ENCODE assay signal across 12 mouse cellular contexts in the genomic region with DNA sequence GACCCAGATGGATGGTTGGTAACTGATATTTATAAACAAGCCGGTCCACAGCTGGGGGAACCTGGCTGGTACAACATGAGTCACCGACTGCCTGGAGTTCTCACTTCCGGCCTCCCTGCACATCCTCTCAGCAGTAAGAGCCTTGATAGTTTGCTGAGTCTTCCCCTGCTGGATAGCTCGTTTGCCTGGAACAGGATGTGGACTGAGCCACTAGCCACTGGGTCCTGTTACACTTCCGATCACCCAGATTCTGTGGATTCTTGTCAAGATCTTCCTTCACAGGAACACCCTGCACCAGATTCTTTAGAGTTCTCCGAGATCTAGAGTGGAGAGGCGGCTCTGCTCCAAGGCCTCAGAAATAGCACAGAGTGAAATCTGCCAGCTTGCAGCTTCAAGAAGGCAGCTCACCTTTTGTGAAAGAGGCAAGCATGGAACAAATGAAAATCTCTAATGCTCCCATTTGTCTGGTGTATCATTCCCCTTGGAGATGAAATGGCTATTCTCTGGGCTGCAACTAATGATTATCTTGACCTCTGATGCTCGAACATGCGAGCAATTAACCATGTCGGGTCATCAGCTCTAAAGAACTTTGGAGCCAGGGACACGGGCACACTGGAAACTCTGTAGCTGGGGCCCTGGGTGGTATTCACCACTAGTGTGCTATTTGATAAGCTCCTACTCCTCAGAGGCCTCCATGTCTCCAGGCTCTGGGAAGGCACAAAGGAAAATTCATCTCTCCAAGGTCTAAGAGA.
DNase-seq lines count a peak whose midpoint lies in the region; ATAC-seq and TF ChIP-seq lines count a peak whose summit lies in the region.
"Had no signal": no experiment of that assay in that cellular context is flagged by ENCODE, and none has a peak within 500 bp of the region (broad histone marks: within the 10 kb centered on the region; RNA-seq: fewer than 3 reads in every experiment).

No protein-coding gene starts in this region.

- H3K36me3 ChIP-seq in embryonic facial prominence, embryonic 11.5 days (replicated peaks; ENCODE audit: control insufficient read depth, insufficient read depth, low read depth, low read length), result no peaks in the 10 kb centered on the region
- H3K36me3 ChIP-seq: forebrain, embryonic 15.5 days; lung, embryonic 15.5 days had no signal

- WGBS in embryonic facial prominence, embryonic 11.5 days, result 54% methylated on average over 11 of the region's 11 CpGs

- H3K4me1 ChIP-seq in embryonic facial prominence, embryonic 11.5 days (ENCODE audit: control insufficient read depth, insufficient read depth, low read length), result no peaks in the 10 kb centered on the region

- H3K4me3 ChIP-seq in layer of hippocampus, adult 2 months, result no peak overlapping the region
- H3K4me3 ChIP-seq in embryonic facial prominence, embryonic 11.5 days (ENCODE audit: low read depth, low read length), result no peak overlapping the region
- H3K4me3 ChIP-seq: forebrain, embryonic 15.5 days; lung, embryonic 15.5 days; myocyte had no signal

- no peaks in the 10 kb centered on the region for H3K27me3 ChIP-seq in embryonic facial prominence, embryonic 11.5 days (ENCODE audit: control insufficient read depth, insufficient read depth, low read length)
- H3K27me3 ChIP-seq: forebrain, embryonic 15.5 days; lung, embryonic 15.5 days had no signal

- DNase-seq in layer of hippocampus, adult 2 months (ENCODE audit: low spot score in 2 of 2), result no peak
- no peak for DNase-seq in layer of hippocampus, postnatal 36 days
- peak; percentile 85 for DNase-seq in brain, adult 2 months (ENCODE audit: low read depth, low spot score)
- DNase-seq in embryonic facial prominence, embryonic 11.5 days (ENCODE audit: low spot score), result peak; percentile 20
- DNase-seq in left cerebral cortex, postnatal 36 days (ENCODE audit: low spot score in 2 of 2), result peak; percentile 61 to 75
- DNase-seq in gastrocnemius, postnatal 25 days, result no peak
- DNase-seq: adrenal gland, adult 8-10 months; cerebellum, postnatal 25 days had no signal

- no peak overlapping the region for H3K4me2 ChIP-seq in embryonic facial prominence, embryonic 11.5 days (ENCODE audit: low read depth, low read length)
- H3K4me2 ChIP-seq: forebrain, embryonic 15.5 days; lung, embryonic 15.5 days had no signal

- H3K27ac ChIP-seq in layer of hippocampus, adult 2 months, result peak overlapping the region; percentile 56; the same call in 1 of the 2 replicates
- H3K27ac ChIP-seq in embryonic facial prominence, embryonic 11.5 days (replicated peaks; ENCODE audit: low read depth, low read length), result no peak overlapping the region; the same call in 1 of the 2 replicates
- H3K27ac ChIP-seq: forebrain, embryonic 15.5 days; lung, embryonic 15.5 days had no signal

- ATAC-seq in embryonic facial prominence, embryonic 11.5 days (replicated peaks; ENCODE audit: insufficient number of reproducible peaks, low FRiP score, low TSS enrichment, low read depth), result no peak
- no peak for ATAC-seq in granulocyte monocyte progenitor cell, adult 5-6 weeks (replicated peaks; ENCODE audit: poor library complexity, severe bottlenecking)
- ATAC-seq: forebrain, embryonic 15.5 days had no signal

- no peak overlapping the region for H3K9ac ChIP-seq in embryonic facial prominence, embryonic 11.5 days (replicated peaks; ENCODE audit: low read length)
- H3K9ac ChIP-seq: forebrain, embryonic 15.5 days; lung, embryonic 15.5 days had no signal

- no peaks in the 10 kb centered on the region for H3K9me3 ChIP-seq in embryonic facial prominence, embryonic 11.5 days (replicated peaks; ENCODE audit: control insufficient read depth, low read length)
- H3K9me3 ChIP-seq: forebrain, embryonic 15.5 days; lung, embryonic 15.5 days had no signal

- TF ChIP-seq CTCF in layer of hippocampus, adult 2 months (conservative IDR thresholded peaks at IDR 0.05), result no peak

- intact Hi-C loops in left cerebral cortex, postnatal 36 days (cut with DNase I), result no loop called here

Comparison
In these comparisons a context has a peak if more than half of its experiments do, and no peak if none do; other contexts are left out.
1. DNase-seq: peak in brain, adult 2 months (single experiment), embryonic facial prominence, embryonic 11.5 days (single experiment) and left cerebral cortex, postnatal 36 days (2 of 2); none in layer of hippocampus, adult 2 months (0 of 2), layer of hippocampus, postnatal 36 days (0 of 2) and gastrocnemius, postnatal 25 days (single experiment).